7 mouse cellular contexts compared by ENCODE assay signal in genomic region chr7:28981651-28982273, GRCm38 (mm10). TPM values are rescaled to one million over a fixed set of nuclear protein-coding genes. Genes with fewer than 3 reads are reported as not detected.
DNase-seq lines count a peak whose midpoint lies in the region; ATAC-seq lines count a peak whose summit lies in the region.

Gene Eif3k, minus strand, starts transcription at chr7:28981864.
Gene Map4k1, plus strand, starts transcription at chr7:28982050.

- DNase-seq in adrenal gland, adult 8-10 months: peak; percentile 97
- peak; percentile 93 for DNase-seq in embryo, embryonic 9.5 days (ENCODE audit: extremely low spot score)
- peak; percentile 92 to 97 for DNase-seq in gastrocnemius, postnatal 4 days (ENCODE audit: low spot score in 2 of 2)
- peak; percentile 94 to 96 for DNase-seq in left cerebral cortex, postnatal 36 days (ENCODE audit: low spot score in 2 of 2)
- peak; percentile 99 for DNase-seq in midbrain, embryonic 11.5 days (ENCODE audit: low spot score, missing footprints)
- peak; percentile 100 for DNase-seq in skeletal muscle tissue, adult 2 months (ENCODE audit: low read depth, low spot score)

- peak; percentile 97 for ATAC-seq in intestine, embryonic 16.5 days
- peak; percentile 96 for ATAC-seq in midbrain, embryonic 11.5 days (ENCODE audit: low FRiP score)

- H3K9ac ChIP-seq in intestine, embryonic 16.5 days (ENCODE audit: low read depth, low read length): peak within 1 kb of the TSS; percentile 82
- peak within 1 kb of the TSS; percentile 76 for H3K9ac ChIP-seq in midbrain, embryonic 11.5 days (ENCODE audit: low read length)

- WGBS in intestine, embryonic 16.5 days: under 1% methylated on average over 36 of the region's 36 CpGs
- WGBS in midbrain, embryonic 11.5 days: under 1% methylated on average over 36 of the region's 36 CpGs

- peak within 1 kb of the TSS; percentile 71 for H3K4me3 ChIP-seq in intestine, embryonic 16.5 days (ENCODE audit: low read length)
- peak within 1 kb of the TSS; percentile 54 for H3K4me3 ChIP-seq in midbrain, embryonic 11.5 days (ENCODE audit: low read depth, low read length)

- H3K27me3 ChIP-seq in intestine, embryonic 16.5 days (replicated peaks; ENCODE audit: control insufficient read depth, insufficient read depth, low read length): no peaks in the 10 kb centered on the region
- H3K27me3 ChIP-seq in midbrain, embryonic 11.5 days (ENCODE audit: control insufficient read depth, insufficient read depth, low read length): no peaks in the 10 kb centered on the region

- no peaks in the 10 kb centered on the region for H3K9me3 ChIP-seq in intestine, embryonic 16.5 days (ENCODE audit: control insufficient read depth, low read length)
- no peaks in the 10 kb centered on the region for H3K9me3 ChIP-seq in midbrain, embryonic 11.5 days (ENCODE audit: control insufficient read depth, low read length)

- peaks cover 17% of the 10 kb centered on the region for H3K36me3 ChIP-seq in intestine, embryonic 16.5 days (ENCODE audit: control insufficient read depth, insufficient read depth, low read length)
- peaks cover 11% of the 10 kb centered on the region for H3K36me3 ChIP-seq in midbrain, embryonic 11.5 days (ENCODE audit: control insufficient read depth, insufficient read depth, low read length)

- intact Hi-C loops in left cerebral cortex, postnatal 36 days (cut with DNase I): no loop called here

- peaks cover 8% of the 10 kb centered on the region for H3K4me1 ChIP-seq in intestine, embryonic 16.5 days (ENCODE audit: control insufficient read depth, insufficient read depth, low read length)
- peaks cover 13% of the 10 kb centered on the region for H3K4me1 ChIP-seq in midbrain, embryonic 11.5 days (ENCODE audit: control insufficient read depth, insufficient read depth, low read length)

- peak within 1 kb of the TSS; percentile 91 for H3K4me2 ChIP-seq in intestine, embryonic 16.5 days (ENCODE audit: low read depth, low read length)
- H3K4me2 ChIP-seq in midbrain, embryonic 11.5 days: peak within 1 kb of the TSS; percentile 79

- H3K27ac ChIP-seq in intestine, embryonic 16.5 days (ENCODE audit: low read length): peak within 1 kb of the TSS; percentile 90
- peak within 1 kb of the TSS; percentile 41; the same call in 1 of the 2 replicates for H3K27ac ChIP-seq in midbrain, embryonic 11.5 days (ENCODE audit: low read depth, low read length)

RNA-seq across cellular contexts. Expression of gene Eif3k, which starts in this region (rescaled TPM):
- total RNA-seq in adrenal gland, adult 8-10 months (2022): 100 to 1,000 TPM; 232 to 255 (median 240) TPM
- total RNA-seq in gastrocnemius, postnatal 4 days (2021): 100 to 1,000 TPM; 191 to 212 TPM
- 355 and 362 TPM in 2 replicates for polyA plus RNA-seq in intestine, embryonic 16.5 days (2015; fragmentation: Nextera tagmentation; extraction: Ambion mirVana)
- 100 to 1,000 TPM; 169 to 194 TPM for total RNA-seq in left cerebral cortex, postnatal 36 days (2021)
- 392 and 400 TPM in 2 replicates for polyA plus RNA-seq in midbrain, embryonic 11.5 days (2014; fragmentation: Nextera tagmentation; extraction: Ambion mirVana)

RNA-seq across cellular contexts. Expression of gene Map4k1, which starts in this region (rescaled TPM):
- 1 to 10 TPM; 1.4 to 3.9 (median 1.8) TPM for total RNA-seq in adrenal gland, adult 8-10 months (2022)
- 1 to 10 TPM; 1.3 to 1.6 TPM for total RNA-seq in gastrocnemius, postnatal 4 days (2021)
- 6.9 and 7.3 TPM in 2 replicates for polyA plus RNA-seq in intestine, embryonic 16.5 days (2015; fragmentation: Nextera tagmentation; extraction: Ambion mirVana)
- 1 to 10 TPM; 1.6 to 1.9 TPM for total RNA-seq in left cerebral cortex, postnatal 36 days (2021)
- 4.1 and 5.5 TPM in 2 replicates for polyA plus RNA-seq in midbrain, embryonic 11.5 days (2014; fragmentation: Nextera tagmentation; extraction: Ambion mirVana)

Comparison
In these comparisons a context has a peak if more than half of its experiments do, and no peak if none do; other contexts are left out.
1. Peak in every context shown above with its lines: DNase-seq, ATAC-seq, H3K4me3 ChIP-seq and H3K27ac ChIP-seq.